Mouse (Mus musculus) lung, postnatal 0 days (tissue): Measurements from ENCODE around the gene Insc. TPM values are rescaled to one million over a fixed set of nuclear protein-coding genes. Genes with fewer than 3 reads are reported as not detected.

Experiments used
- ATAC-seq: fragments of 200-750 bp; cut with Nextera tagmentation; 2 replicates; pipeline ENCODE4 v1.8.0; 2017; ENCODE audit warnings: moderate library complexity
- DNase-seq: peaks from one replicate; pipeline ENCODE4 v3.0.0-alpha.2; 2016; ENCODE audit warnings: low spot score
- H3K27ac ChIP-seq: fragments of 300-500 bp; sonication (generic); 2 replicates; pipeline ENCODE4 v1.5.1; 2014; ENCODE audit warnings: antibody characterized with exemption, mild to moderate bottlenecking, low read length, mixed read lengths
- H3K27me3 ChIP-seq: fragments of 300-500 bp; sonication (generic); replicated peaks from 2 replicates; pipeline ENCODE4 v1.6.1; 2014; ENCODE audit warnings: low read length, mixed read lengths; ENCODE audit not compliant: insufficient read depth
- H3K36me3 ChIP-seq: fragments of 300-500 bp; sonication (generic); 2 replicates; pipeline ENCODE4 v1.6.1; 2014; ENCODE audit warnings: low read length, mixed read lengths; ENCODE audit not compliant: insufficient read depth
- H3K4me1 ChIP-seq: fragments of 300-500 bp; sonication (generic); 2 replicates; pipeline ENCODE4 v1.6.1; 2014; ENCODE audit warnings: antibody characterized with exemption, low read depth, low read length, mixed read lengths; ENCODE audit not compliant: insufficient read depth
- H3K4me2 ChIP-seq: fragments of 300-500 bp; sonication (generic); replicated peaks from 2 replicates; pipeline ENCODE4 v1.6.1; 2014; ENCODE audit warnings: low read depth, mild to moderate bottlenecking, low read length, moderate library complexity, mixed read lengths
- H3K4me3 ChIP-seq: fragments of 300-500 bp; sonication (generic); 2 replicates; pipeline ENCODE4 v1.5.1; 2014; ENCODE audit warnings: low read depth, low read length
- H3K9ac ChIP-seq: fragments of 300-500 bp; sonication (generic); replicated peaks from 2 replicates; pipeline ENCODE4 v1.6.1; 2014; ENCODE audit warnings: low read depth, mild to moderate bottlenecking
- H3K9me3 ChIP-seq: fragments of 300-500 bp; sonication (generic); 2 replicates; pipeline ENCODE4 v1.6.1; 2016; ENCODE audit warnings: low read length, mixed read lengths
- CTCF ChIP-seq: IDR thresholded peaks from 2 replicates; pipeline ENCODE4 v1.5.1; 2016; ENCODE audit warnings: antibody characterized with exemption, mild to moderate bottlenecking
- EP300 ChIP-seq: IDR thresholded peaks from 2 replicates; pipeline ENCODE4 v1.6.1; 2016; ENCODE audit warnings: antibody characterized with exemption, mild to moderate bottlenecking, control low read depth
- WGBS: fragments of 180-500 bp; shearing (Covaris S2); extraction: QIAGEN DNeasy Blood & Tissue Kit; methylation state at CpG from one replicate; pipeline ENCODE4 v1.1.7; 2014; 5-methylcytosine and 5-hydroxymethylcytosine counted together
- polyA plus RNA-seq: library from polyadenylated mRNA; unstranded; fragments of >200 nt; fragmentation: Nextera tagmentation; extraction: Ambion mirVana; gene quantifications from 2 replicates; pipeline ENCODE4 v1.2.1, GENCODE M21; 2015

Insc gene
- polyA plus RNA-seq, 1 experiment from 2014 or later: 0.66 TPM

- TF ChIP-seq CTCF: no peak
- no peak for TF ChIP-seq EP300
- H3K27ac ChIP-seq: no peak overlapping the region
- H3K9me3 ChIP-seq: no peaks in the 10 kb centered on the region
- no peaks in the 10 kb centered on the region for H3K27me3 ChIP-seq
- no peaks in the 10 kb centered on the region for H3K36me3 ChIP-seq
- H3K4me3 ChIP-seq: no peak overlapping the region
- DNase-seq (no peak), ATAC-seq (no peak)
- 52% methylated on average over 8 of the region's 8 CpGs for WGBS
- H3K9ac ChIP-seq: no peak overlapping the region
- H3K4me1 ChIP-seq: no peaks in the 10 kb centered on the region
- H3K4me2 ChIP-seq: no peak overlapping the region
Measured at GRCm38 (mm10) chr7:114779056-114779660, 35.7 kb downstream of the Insc start.

DNA sequence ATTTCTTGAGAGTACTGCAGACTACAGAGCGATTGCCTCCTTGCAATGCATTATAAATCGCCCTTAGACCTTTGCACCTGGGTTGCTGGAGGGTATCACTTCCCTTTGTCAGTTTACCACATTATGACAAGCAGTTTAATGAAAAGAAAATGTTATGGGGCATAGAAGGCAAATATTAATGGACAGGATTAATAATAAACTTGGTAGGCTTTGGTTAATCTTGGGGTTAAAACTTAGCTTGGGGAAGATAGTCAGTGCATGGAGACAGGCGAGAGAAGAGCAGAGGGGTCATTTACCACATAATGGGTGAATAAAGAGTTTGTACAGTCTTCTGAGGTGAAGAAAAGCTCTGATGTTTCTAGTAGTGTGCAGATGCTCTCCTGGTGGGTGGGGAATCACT lies 39.8 kb downstream of the Insc start:
- Histone ChIP-seq H3K27ac (no peak overlapping the region), H3K27me3 (no peaks in the 10 kb centered on the region), H3K4me1 (no peaks in the 10 kb centered on the region), H3K36me3 (no peaks in the 10 kb centered on the region), H3K4me3 (no peak overlapping the region), H3K9ac (no peak overlapping the region), H3K4me2 (no peak overlapping the region), H3K9me3 (no peaks in the 10 kb centered on the region)
- ATAC-seq (no peak), DNase-seq (no peak)
- WGBS: 72% methylated on average over 3 of the region's 3 CpGs
- TF ChIP-seq CTCF (no peak), EP300 (no peak)

DNA sequence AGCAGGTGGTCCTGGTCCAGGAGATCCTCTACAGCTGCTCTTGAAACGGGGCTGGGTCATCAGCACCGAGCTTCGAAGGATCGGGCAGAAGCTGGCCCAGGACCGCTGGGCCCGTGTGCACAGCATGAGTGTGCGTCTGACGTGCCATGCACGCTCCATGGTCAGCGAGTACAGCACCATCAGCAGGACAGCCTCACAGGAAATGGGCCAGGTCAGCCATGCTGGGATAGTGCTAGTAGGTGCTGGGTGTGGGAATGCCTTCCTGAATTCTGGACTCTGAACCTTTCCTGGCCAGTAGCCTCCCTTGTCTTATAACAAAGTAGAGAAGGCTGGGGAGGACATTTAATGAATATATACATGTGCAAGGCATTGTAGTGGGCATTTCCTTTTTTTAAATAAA lies 47.6 kb downstream of the Insc start:
- no peak for TF ChIP-seq EP300
- TF ChIP-seq CTCF: no peak
- ATAC-seq: no peak
- no peak overlapping the region for H3K4me2 ChIP-seq
- no peak overlapping the region for H3K4me3 ChIP-seq
- H3K27me3 ChIP-seq: no peaks in the 10 kb centered on the region
- no peak overlapping the region for H3K27ac ChIP-seq
- DNase-seq: no peak
- H3K9ac ChIP-seq: no peak overlapping the region
- 85% methylated on average over 10 of the region's 10 CpGs for WGBS
- H3K9me3 ChIP-seq: no peaks in the 10 kb centered on the region
- H3K4me1 ChIP-seq: no peaks in the 10 kb centered on the region
- no peaks in the 10 kb centered on the region for H3K36me3 ChIP-seq

DNA sequence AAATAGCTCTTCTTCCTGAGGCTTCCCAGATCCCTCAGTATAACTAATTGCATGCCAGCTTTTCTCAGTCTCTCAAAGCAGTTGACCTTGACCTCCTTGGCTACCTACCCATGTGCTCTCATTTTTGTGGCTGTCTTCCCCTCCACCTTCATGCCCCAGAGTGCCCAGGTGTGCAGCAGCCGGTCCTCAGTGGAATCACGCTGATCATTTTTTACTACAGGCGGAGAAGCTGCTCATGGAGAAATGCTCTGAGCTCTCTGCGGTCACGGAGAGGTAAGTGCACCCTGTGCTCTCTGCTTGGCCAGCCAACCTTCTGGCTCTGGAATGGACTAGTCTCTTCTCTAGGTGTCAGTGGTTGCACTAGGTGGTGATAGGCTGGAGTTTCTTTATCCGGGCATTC lies 48.5 kb downstream of the Insc start:
- DNase-seq (no peak), ATAC-seq (no peak)
- H3K36me3 ChIP-seq: no peaks in the 10 kb centered on the region
- no peak overlapping the region for H3K9ac ChIP-seq
- no peaks in the 10 kb centered on the region for H3K9me3 ChIP-seq
- H3K27ac ChIP-seq: no peak overlapping the region
- no peaks in the 10 kb centered on the region for H3K27me3 ChIP-seq
- H3K4me3 ChIP-seq: no peak overlapping the region
- WGBS: 65% methylated on average over 6 of the region's 6 CpGs
- TF ChIP-seq EP300: no peak
- TF ChIP-seq CTCF: no peak
- no peaks in the 10 kb centered on the region for H3K4me1 ChIP-seq
- no peak overlapping the region for H3K4me2 ChIP-seq

DNA sequence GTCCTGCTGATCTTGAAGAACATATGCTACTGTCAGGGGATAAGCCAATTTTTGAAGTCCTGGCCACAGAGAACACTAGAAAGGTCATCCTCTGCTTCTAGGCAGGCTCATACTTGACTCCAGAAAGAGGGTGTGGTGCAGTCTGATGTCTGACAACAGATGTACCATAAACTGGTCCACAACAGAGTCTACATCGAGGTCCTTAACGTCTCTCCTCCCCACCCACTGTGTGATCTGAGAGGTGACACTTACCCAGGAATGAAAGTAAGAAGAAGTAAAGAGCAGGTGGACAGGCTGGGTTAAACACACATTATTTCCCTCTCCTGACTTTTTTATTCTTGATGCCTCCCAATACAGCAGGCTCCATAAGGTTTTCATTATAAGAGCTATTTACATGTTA lies 50.9 kb downstream of the Insc start:
- no peak for ATAC-seq
- no peak overlapping the region for H3K4me3 ChIP-seq
- H3K4me2 ChIP-seq: no peak overlapping the region
- H3K27ac ChIP-seq: no peak overlapping the region
- H3K27me3 ChIP-seq: no peaks in the 10 kb centered on the region
- no peaks in the 10 kb centered on the region for H3K4me1 ChIP-seq
- H3K36me3 ChIP-seq: no peaks in the 10 kb centered on the region
- H3K9ac ChIP-seq: no peak overlapping the region
- TF ChIP-seq EP300 (no peak), CTCF (no peak)
- no peaks in the 10 kb centered on the region for H3K9me3 ChIP-seq
- WGBS: 86% methylated on average over 2 of the region's 2 CpGs
- DNase-seq: no peak

DNA sequence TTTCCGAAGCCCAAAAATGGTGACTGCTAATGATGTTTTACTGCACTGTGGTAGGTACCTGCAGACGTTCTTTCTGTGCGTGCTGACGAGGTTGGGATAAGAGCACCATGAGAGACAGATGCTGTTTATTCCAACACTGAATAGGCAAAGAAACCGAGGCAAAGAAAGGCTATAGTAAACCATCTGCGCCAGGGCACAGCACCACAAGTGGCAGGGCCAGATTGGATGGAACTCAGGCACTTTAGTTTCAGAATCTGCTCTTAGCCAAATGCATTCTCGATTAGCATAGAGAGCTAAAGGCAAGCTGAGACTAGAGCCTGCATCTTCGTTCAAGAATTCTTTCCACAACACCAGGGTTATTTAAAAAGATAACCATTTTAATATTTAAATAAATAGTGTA lies 59.1 kb downstream of the Insc start:
- ATAC-seq (no peak), DNase-seq (no peak)
- Histone ChIP-seq H3K4me1 (no peaks in the 10 kb centered on the region), H3K9me3 (no peaks in the 10 kb centered on the region), H3K9ac (no peak overlapping the region), H3K27me3 (no peaks in the 10 kb centered on the region), H3K4me2 (no peak overlapping the region), H3K27ac (no peak overlapping the region), H3K36me3 (no peaks in the 10 kb centered on the region), H3K4me3 (no peak overlapping the region)
- WGBS: 73% methylated on average over 8 of the region's 8 CpGs
- TF ChIP-seq CTCF (no peak), EP300 (no peak)

DNA sequence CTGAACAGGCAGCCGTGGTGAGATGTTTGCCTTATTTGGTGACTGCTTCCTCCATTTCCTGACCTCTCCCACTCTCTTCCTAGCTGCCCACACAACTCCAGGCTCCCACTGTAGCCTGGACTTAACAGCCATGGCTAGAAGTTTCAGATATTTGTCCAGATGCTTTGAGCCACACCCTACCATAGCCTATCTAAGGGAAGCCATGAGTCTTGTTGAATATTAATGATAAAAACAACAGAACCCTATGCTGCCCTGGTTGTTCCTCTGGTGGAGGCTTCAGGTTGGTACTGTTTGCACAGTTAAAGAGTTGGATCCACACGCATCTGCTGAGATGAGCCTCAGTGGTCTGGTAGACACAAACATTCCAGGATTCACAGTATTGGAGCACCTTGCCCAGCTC lies 61.8 kb downstream of the Insc start:
- Histone ChIP-seq H3K9me3 (no peaks in the 10 kb centered on the region), H3K4me1 (no peaks in the 10 kb centered on the region), H3K4me2 (no peak overlapping the region), H3K9ac (no peak overlapping the region), H3K4me3 (no peak overlapping the region), H3K36me3 (no peaks in the 10 kb centered on the region), H3K27ac (no peak overlapping the region), H3K27me3 (no peaks in the 10 kb centered on the region)
- 61% methylated on average over 2 of the region's 2 CpGs for WGBS
- DNase-seq: no peak
- no peak for ATAC-seq
- TF ChIP-seq CTCF (no peak), EP300 (no peak)
